In genomic region chr7:141638513-141639334, GRCm38 (mm10) we compare ENCODE assay signal across 12 mouse cellular contexts. TPM values are rescaled to one million over a fixed set of nuclear protein-coding genes. Genes with fewer than 3 reads are reported as not detected.
DNase-seq lines count a peak whose midpoint lies in the region; ATAC-seq and TF ChIP-seq lines count a peak whose summit lies in the region.
"Not testable (repeated sequence)": the region's sequence is repeated elsewhere in the genome, so short reads cannot be mapped to it uniquely, and the experiment has no call there.
"Had no signal": no experiment of that assay in that cellular context is flagged by ENCODE, and none has a peak within 500 bp of the region (broad histone marks: within the 10 kb centered on the region; RNA-seq: fewer than 3 reads in every experiment).

No protein-coding gene starts in this region.

- not testable (repeated sequence) for H3K4me1 ChIP-seq in heart, embryonic 12.5 days (replicated peaks); hindbrain, embryonic 15.5 days (replicated peaks); kidney, postnatal 0 days (replicated peaks; ENCODE audit: insufficient read depth, low read length); liver, embryonic 16.5 days (ENCODE audit: control insufficient read depth, low read depth, low read length); midbrain, embryonic 14.5 days (ENCODE audit: control insufficient read depth, insufficient read depth, low read length)

- 87% methylated on average over 6 of the region's 8 CpGs for WGBS in heart, embryonic 12.5 days
- 91% methylated on average over 6 of the region's 8 CpGs for WGBS in hindbrain, embryonic 15.5 days
- WGBS in kidney, postnatal 0 days: 87% methylated on average over 5 of the region's 8 CpGs
- 79% methylated on average over 5 of the region's 8 CpGs for WGBS in liver, embryonic 16.5 days (ENCODE audit: insufficient replicate concordance)
- 90% methylated on average over 5 of the region's 8 CpGs for WGBS in midbrain, embryonic 14.5 days

- H3K4me3 ChIP-seq in heart, embryonic 12.5 days; hindbrain, embryonic 15.5 days; kidney, postnatal 0 days (replicated peaks; ENCODE audit: low read depth, low read length); liver, embryonic 16.5 days (ENCODE audit: low read depth, low read length); midbrain, embryonic 14.5 days (replicated peaks; ENCODE audit: low read depth, low read length): not testable (repeated sequence)

- H3K9me3 ChIP-seq in heart, embryonic 12.5 days (replicated peaks); hindbrain, embryonic 15.5 days; kidney, postnatal 0 days (replicated peaks; ENCODE audit: low read length); liver, embryonic 16.5 days (replicated peaks; ENCODE audit: control insufficient read depth, low read length); midbrain, embryonic 14.5 days (ENCODE audit: control insufficient read depth, low read length): not testable (repeated sequence)

- not testable (repeated sequence) for TF ChIP-seq CTCF in kidney, postnatal 0 days (IDR thresholded peaks at IDR 0.05; ENCODE audit: low read depth)

- H3K36me3 ChIP-seq in heart, embryonic 12.5 days: peaks cover 12% of the 10 kb centered on the region; the same call in 1 of the 2 replicates
- H3K36me3 ChIP-seq in hindbrain, embryonic 15.5 days; kidney, postnatal 0 days (ENCODE audit: insufficient read depth, low read length): not testable (repeated sequence)
- H3K36me3 ChIP-seq in liver, embryonic 16.5 days (ENCODE audit: control insufficient read depth, insufficient read depth): peaks cover 15% of the 10 kb centered on the region
- peaks cover 12% of the 10 kb centered on the region for H3K36me3 ChIP-seq in midbrain, embryonic 14.5 days (ENCODE audit: control insufficient read depth, insufficient read depth, low read length)

- H3K27me3 ChIP-seq in heart, embryonic 12.5 days (replicated peaks); hindbrain, embryonic 15.5 days; kidney, postnatal 0 days (ENCODE audit: insufficient read depth, low read length); liver, embryonic 16.5 days (ENCODE audit: control insufficient read depth, insufficient read depth, low read depth, low read length); midbrain, embryonic 14.5 days (ENCODE audit: control insufficient read depth, insufficient read depth, low read length): not testable (repeated sequence)

- ATAC-seq in erythroid progenitor cell, adult 5-6 weeks (replicated peaks; ENCODE audit: low FRiP score, poor library complexity, severe bottlenecking): peak; percentile 39
- ATAC-seq in heart, embryonic 12.5 days (ENCODE audit: insufficient number of reproducible peaks, low FRiP score): peak; percentile 60
- ATAC-seq in hindbrain, embryonic 15.5 days (ENCODE audit: low FRiP score, low read depth): peak; percentile 75
- ATAC-seq in kidney, postnatal 0 days (replicated peaks; ENCODE audit: low FRiP score, low read depth): peak; percentile 60
- ATAC-seq in liver, embryonic 16.5 days (ENCODE audit: low read depth): peak; percentile 36
- ATAC-seq in midbrain, embryonic 14.5 days (ENCODE audit: low FRiP score, low TSS enrichment): peak; percentile 62

- peak; percentile 10 for DNase-seq in MN1 (ENCODE audit: low spot score)
- not testable (repeated sequence) for DNase-seq in kidney, postnatal 0 days (ENCODE audit: low spot score); midbrain, embryonic 14.5 days
- peak; percentile 2 for DNase-seq in retina, embryonic 14.5 days (ENCODE audit: low spot score)

- not testable (repeated sequence) for H3K27ac ChIP-seq in heart, embryonic 12.5 days (ENCODE audit: poor library complexity, severe bottlenecking); hindbrain, embryonic 15.5 days (replicated peaks); kidney, postnatal 0 days; liver, embryonic 16.5 days (ENCODE audit: low read length); midbrain, embryonic 14.5 days (replicated peaks; ENCODE audit: low read depth, low read length)

- not testable (repeated sequence) for H3K9ac ChIP-seq in heart, embryonic 12.5 days; hindbrain, embryonic 15.5 days; kidney, postnatal 0 days (ENCODE audit: low read depth, low read length); liver, embryonic 16.5 days (ENCODE audit: low read depth, low read length); midbrain, embryonic 14.5 days (replicated peaks; ENCODE audit: low read length)

- H3K4me2 ChIP-seq in heart, embryonic 12.5 days; hindbrain, embryonic 15.5 days; kidney, postnatal 0 days (ENCODE audit: low read length); liver, embryonic 16.5 days (ENCODE audit: low read depth, low read length); midbrain, embryonic 14.5 days (ENCODE audit: low read length): not testable (repeated sequence)

RNA-seq across cellular contexts. Expression of gene Muc6, which starts 16.4 kb away (rescaled TPM):
- not detected in 2 replicates for total RNA-seq in erythroid progenitor cell, adult 5-6 weeks (2015; ENCODE audit: low replicate concordance)
- under 0.01 TPM in 1 of 2 replicates, not detected in the other for total RNA-seq in erythroid progenitor cell, adult 5-6 weeks (2017; ENCODE audit: low replicate concordance)
- polyA plus RNA-seq in heart, embryonic 12.5 days (2016; fragmentation: Nextera tagmentation; extraction: Ambion mirVana): 0.06 and 0.11 TPM in 2 replicates
- 0.25 and 0.26 TPM in 2 replicates for polyA plus RNA-seq in hindbrain, embryonic 15.5 days (2015; fragmentation: Nextera tagmentation; extraction: Ambion mirVana)
- polyA plus RNA-seq in kidney, postnatal 0 days (2015; fragmentation: Nextera tagmentation; extraction: Ambion mirVana): 0.05 and 0.09 TPM in 2 replicates
- 2.8 and 3.1 TPM in 2 replicates for polyA plus RNA-seq in liver, embryonic 16.5 days (2015; fragmentation: Nextera tagmentation; extraction: Ambion mirVana)
- 0.15 and 0.29 TPM in 2 replicates for polyA plus RNA-seq in midbrain, embryonic 14.5 days (2014; fragmentation: Nextera tagmentation; extraction: Ambion mirVana)
- total RNA-seq: adrenal gland, adult 2 months; gastrocnemius, adult 8-10 months; layer of hippocampus, postnatal 10 days; left cerebral cortex, postnatal 36 days had no signal

RNA-seq across cellular contexts. Expression of gene Muc2, which starts 51.4 kb away (rescaled TPM):
- 9.4 and 93.1 TPM in 2 replicates for total RNA-seq in erythroid progenitor cell, adult 5-6 weeks (2015; ENCODE audit: low replicate concordance)
- 2.0 TPM in 1 of 2 replicates, not detected in the other for total RNA-seq in erythroid progenitor cell, adult 5-6 weeks (2017; ENCODE audit: low replicate concordance)
- 0.31 and 0.51 TPM in 2 replicates for polyA plus RNA-seq in heart, embryonic 12.5 days (2016; fragmentation: Nextera tagmentation; extraction: Ambion mirVana)
- polyA plus RNA-seq in hindbrain, embryonic 15.5 days (2015; fragmentation: Nextera tagmentation; extraction: Ambion mirVana): 0.22 and 0.29 TPM in 2 replicates
- polyA plus RNA-seq in kidney, postnatal 0 days (2015; fragmentation: Nextera tagmentation; extraction: Ambion mirVana): 0.08 and 0.14 TPM in 2 replicates
- polyA plus RNA-seq in liver, embryonic 16.5 days (2015; fragmentation: Nextera tagmentation; extraction: Ambion mirVana): 0.24 TPM in 1 of 2 replicates, not detected in the other
- polyA plus RNA-seq in midbrain, embryonic 14.5 days (2014; fragmentation: Nextera tagmentation; extraction: Ambion mirVana): 0.18 and 0.46 TPM in 2 replicates
